Mouse (Mus musculus) layer of hippocampus, postnatal 10 days (tissue): ENCODE results near the gene Dbr1. TPM values are rescaled to one million over a fixed set of nuclear protein-coding genes. Genes with fewer than 3 reads are reported as not detected.

ENCODE experiments used
- DNase-seq, 2 experiments: peaks; one replicate each; pipeline ENCODE4 v3.0.0; 2021; ENCODE audit warnings: low spot score in 2 of 2
- total RNA-seq, 2 experiments: library from RNA; stranded (reverse); gene quantifications; 2 replicates each; pipeline ENCODE4 v1.2.3; 2021

The Dbr1 gene
- total RNA-seq, 2 experiments from 2014 or later, result 12.4 to 13.0 TPM

GRCm38 (mm10) chr9:99612202-99612601, 36.6 kb downstream of the Dbr1 start, which contains the start of gene A4gnt:
Gene A4gnt, plus strand, starts transcription at chr9:99612502.
- DNase-seq, result no peak

GRCm38 (mm10) chr9:99619688-99620087, 44.1 kb downstream of the Dbr1 start:
- DNase-seq, result no peak

GRCm38 (mm10) chr9:99620196-99620595, 44.6 kb downstream of the Dbr1 start:
- no peak for DNase-seq

DNA sequence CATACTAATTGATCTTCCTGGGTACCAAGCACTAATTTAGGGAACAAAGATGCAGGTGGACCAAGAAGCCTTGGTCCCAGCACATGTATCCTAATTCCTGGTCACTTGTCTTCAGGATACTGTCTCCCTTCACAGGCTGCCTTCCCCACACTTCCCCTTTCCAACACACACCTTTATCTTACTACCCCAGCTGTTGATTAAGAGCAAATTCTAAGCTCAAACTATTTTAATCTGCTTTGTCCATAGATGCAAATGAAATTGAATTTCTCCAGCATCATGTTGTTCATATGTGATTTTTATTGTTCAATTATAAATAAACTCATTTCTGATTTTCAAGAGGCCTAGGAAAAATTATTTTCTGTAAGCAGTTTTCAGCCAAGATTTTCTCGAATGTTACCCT, 46.4 kb downstream of the Dbr1 start:
- DNase-seq, result no peak

GRCm38 (mm10) chr9:99622966-99623365, 47.4 kb downstream of the Dbr1 start:
- no peak for DNase-seq

DNA sequence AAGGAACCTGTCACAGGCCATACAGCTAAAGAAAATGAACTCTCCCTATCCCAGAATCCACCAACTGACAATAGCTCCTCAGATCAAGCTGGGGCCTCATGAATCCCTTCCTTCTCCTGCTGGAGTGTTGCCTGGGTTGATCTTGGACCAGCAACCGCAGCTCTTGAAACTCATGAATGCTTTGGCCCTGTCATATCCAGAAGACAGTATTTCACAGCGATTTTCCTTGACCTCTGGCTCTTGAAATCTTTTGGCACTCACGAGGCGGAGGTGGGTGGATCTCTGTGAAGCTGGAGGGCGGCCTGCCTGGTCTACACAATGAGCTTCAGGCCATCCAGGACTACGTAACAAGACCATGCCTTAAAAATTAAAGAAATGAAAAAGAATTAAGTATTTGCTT, 48.5 kb downstream of the Dbr1 start:
- DNase-seq, result no peak

DNA sequence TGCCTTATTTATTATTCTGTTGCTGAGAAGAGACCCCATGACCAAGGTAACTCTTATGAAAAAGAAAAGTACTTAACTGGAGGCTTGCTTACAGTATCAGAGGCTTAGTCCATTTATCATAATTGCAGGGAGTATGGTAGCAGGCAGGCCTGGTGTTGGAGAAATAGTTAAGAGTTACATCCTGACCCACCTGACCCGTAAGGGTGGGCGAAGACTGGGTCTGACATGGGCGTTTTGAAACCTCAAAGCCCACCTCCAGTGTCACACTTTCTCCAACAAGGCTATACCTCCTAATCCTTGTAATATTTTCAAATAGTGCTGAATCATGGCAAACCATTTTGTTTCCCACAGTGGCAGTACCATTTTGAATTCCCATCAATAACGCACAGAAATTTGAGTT, 53.0 kb downstream of the Dbr1 start:
- no peak for DNase-seq

DNA sequence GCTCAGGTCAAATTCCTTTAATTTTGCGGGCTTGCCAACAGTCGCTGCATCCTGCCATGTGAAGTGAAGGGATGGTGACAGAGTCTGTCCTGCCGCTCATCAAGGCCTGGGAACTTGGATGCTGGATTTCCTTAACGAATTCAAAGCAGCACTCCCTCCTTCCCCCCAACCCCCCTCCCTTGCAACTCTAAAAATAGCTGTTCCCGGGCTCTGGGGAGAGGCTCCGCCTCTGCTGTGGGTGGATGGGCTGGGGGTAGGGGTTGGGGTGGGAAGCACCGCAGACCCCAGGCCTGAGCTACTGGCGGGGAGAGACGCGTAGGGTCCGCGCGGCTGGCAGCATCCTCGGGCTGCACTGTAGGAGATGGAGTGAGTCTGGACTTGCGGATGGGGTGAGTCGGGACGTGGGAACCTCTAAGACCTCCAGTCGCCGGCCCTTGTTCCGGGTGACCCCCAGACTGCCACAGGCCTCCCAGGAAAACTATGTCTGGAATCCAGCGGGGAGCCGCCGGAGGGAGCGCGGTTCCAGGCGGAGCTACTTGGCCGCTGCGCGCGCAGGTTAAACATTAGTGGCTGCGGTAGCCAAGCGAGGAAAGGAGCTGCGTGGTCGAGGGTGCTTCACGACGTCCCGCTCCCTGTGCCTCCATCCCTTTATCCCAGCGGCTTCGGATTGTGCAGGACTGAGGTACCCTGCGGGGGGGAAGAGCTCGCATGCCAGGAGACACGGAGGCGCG, 53.8 kb downstream of the Dbr1 start, which contains the start of gene Dzip1l:
Gene Dzip1l, plus strand, starts transcription at position 216 of the 731 bp plus-strand sequence.
- peak; percentile 73 to 78 for DNase-seq

GRCm38 (mm10) chr9:99630071-99630470, 54.5 kb downstream of the Dbr1 start:
- peak; percentile 18 to 20 for DNase-seq

- DNase-seq, result peak; percentile 24 to 36
Measured at GRCm38 (mm10) chr9:99630528-99631125, 55.0 kb downstream of the Dbr1 start.

GRCm38 (mm10) chr9:99631781-99632180, 56.2 kb downstream of the Dbr1 start:
- peak; percentile 19 to 32 for DNase-seq

DNA sequence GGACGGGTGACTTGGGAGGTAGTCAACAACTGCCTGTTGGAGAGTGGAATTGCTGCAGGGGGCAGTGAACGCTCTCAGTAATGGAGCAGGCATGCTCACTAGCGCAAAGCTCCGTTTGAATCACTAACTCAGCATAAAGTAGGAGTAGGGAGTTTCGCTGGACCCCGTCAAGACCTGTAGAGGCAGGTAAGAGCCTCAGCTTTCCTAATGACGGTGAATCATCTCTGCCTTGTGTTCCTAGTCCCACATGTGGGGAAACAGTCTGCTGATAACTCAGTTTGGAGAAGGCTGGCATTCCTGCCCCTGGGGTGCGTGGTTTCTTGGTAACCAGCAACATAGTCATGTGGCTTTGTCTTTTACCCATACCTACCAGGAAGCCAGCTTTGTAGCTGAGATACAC, 56.7 kb downstream of the Dbr1 start:
- DNase-seq, result peak; percentile 25 to 34

Other genes starting within 250 kb of the Dbr1 start
- gene Esyt3, start 217.2 kb upstream of the Dbr1 start, total RNA-seq, result 1 to 10 TPM; 1.8 TPM
- 10 to 100 TPM; 77.8 to 96.3 TPM for gene Mras, start 138.4 kb upstream of the Dbr1 start, total RNA-seq
- gene Nme9, start 124.3 kb upstream of the Dbr1 start, total RNA-seq, result under 1 TPM; 0.65 to 0.89 TPM
- gene Armc8, start 6.9 kb upstream of the Dbr1 start, total RNA-seq, result 10 to 100 TPM; 58.3 to 61.2 TPM
- gene A4gnt, start 36.7 kb downstream of the Dbr1 start, total RNA-seq, result not detected
- gene Dzip1l, start 53.7 kb downstream of the Dbr1 start, total RNA-seq, result 10 to 100 TPM; 23.8 to 24.6 TPM
- gene Cldn18, start 141.5 kb downstream of the Dbr1 start, total RNA-seq, result not detected